Mouse (Mus musculus) midbrain, postnatal 0 days (tissue): ENCODE data around the gene Selenot. TPM values are rescaled to one million over a fixed set of nuclear protein-coding genes. Genes with fewer than 3 reads are reported as not detected.
A peak's percentile ranks its signal among the peaks of the same experiment; 100 is the strongest.

Source experiments
- ATAC-seq: fragments of 200-750 bp; cut with Nextera tagmentation; 2 replicates; pipeline ENCODE4 v1.8.0; 2017; ENCODE audit warnings: moderate number of reproducible peaks, mild to moderate bottlenecking, moderate TSS enrichment, moderate library complexity; ENCODE audit not compliant: low FRiP score
- DNase-seq: peaks from one replicate; pipeline ENCODE4 v3.0.0-alpha.2; 2015; ENCODE audit warnings: low spot score
- H3K27ac ChIP-seq: fragments of 300-500 bp; sonication (generic); 2 replicates; pipeline ENCODE4 v1.5.1; 2014; ENCODE audit warnings: low read depth, mild to moderate bottlenecking, low read length, mixed read lengths
- H3K27me3 ChIP-seq: fragments of 300-500 bp; sonication (generic); 2 replicates; pipeline ENCODE4 v1.6.1; 2014; ENCODE audit warnings: low read length, control low read depth, mixed read lengths; ENCODE audit not compliant: insufficient read depth
- H3K36me3 ChIP-seq: fragments of 300-500 bp; sonication (generic); 2 replicates; pipeline ENCODE4 v1.6.1; 2014; ENCODE audit warnings: low read length, control low read depth, mixed read lengths; ENCODE audit not compliant: insufficient read depth
- H3K4me1 ChIP-seq: fragments of 300-500 bp; sonication (generic); 2 replicates; pipeline ENCODE4 v1.6.1; 2014; ENCODE audit warnings: mild to moderate bottlenecking, control low read depth, antibody characterized with exemption, low read length, mixed read lengths; ENCODE audit not compliant: insufficient read depth
- H3K4me2 ChIP-seq: fragments of 300-500 bp; sonication (generic); 2 replicates; pipeline ENCODE4 v1.6.1; 2014; ENCODE audit warnings: low read depth, mild to moderate bottlenecking, low read length, mixed read lengths; ENCODE audit not compliant: poor library complexity, severe bottlenecking
- H3K4me3 ChIP-seq: fragments of 300-500 bp; sonication (generic); 2 replicates; pipeline ENCODE4 v1.5.1; 2014; ENCODE audit warnings: low read depth, mild to moderate bottlenecking, low read length, moderate library complexity
- H3K9ac ChIP-seq: fragments of 300-500 bp; sonication (generic); replicated peaks from 2 replicates; pipeline ENCODE4 v1.6.1; 2014; ENCODE audit warnings: mild to moderate bottlenecking, low read length, moderate library complexity, mixed read lengths; ENCODE audit not compliant: poor library complexity, severe bottlenecking
- H3K9me3 ChIP-seq: fragments of 300-500 bp; sonication (generic); 2 replicates; pipeline ENCODE4 v1.6.1; 2016; ENCODE audit warnings: low read length, control low read depth
- CTCF ChIP-seq: IDR thresholded peaks from 2 replicates; pipeline ENCODE4 v1.5.1; 2016; ENCODE audit warnings: antibody characterized with exemption, mild to moderate bottlenecking
- WGBS: fragments of 180-500 bp; shearing (Covaris S2); extraction: QIAGEN DNeasy Blood & Tissue Kit; methylation state at CpG from one replicate; pipeline ENCODE4 v1.1.7; 2014; 5-methylcytosine and 5-hydroxymethylcytosine counted together
- polyA plus RNA-seq: library from polyadenylated mRNA; unstranded; fragments of >200 nt; fragmentation: Nextera tagmentation; extraction: Ambion mirVana; gene quantifications from 2 replicates; pipeline ENCODE4 v1.2.1, GENCODE M21; 2015
- total RNA-seq: library from RNA; depleted of rRNA; stranded (reverse); fragments of >200 nt; gene quantifications from 2 replicates; pipeline ENCODE4 v1.2.3, GENCODE M21; 2014; rRNA removed

Selenot gene
- 220 and 221 TPM in 2 replicates for total RNA-seq
- 24.2 and 25.8 TPM in 2 replicates for polyA plus RNA-seq

- under 1% methylated on average over 59 of the region's 59 CpGs for WGBS
- H3K9ac ChIP-seq: peak within 1 kb of the TSS; percentile 99
- peak; percentile 96 for ATAC-seq
Measured at GRCm38 (mm10) chr3:58576137-58577066, at the start of gene Selenot. TSS of gene Selenot (plus strand) at chr3:58576636.

GRCm38 (mm10) chr3:58536573-58536972 is 39.9 kb upstream of the Selenot start:
- 95% methylated on average over 3 of the region's 3 CpGs for WGBS
- Histone ChIP-seq H3K27me3 (no peaks in the 10 kb centered on the region), H3K36me3 (peaks cover 13% of the 10 kb centered on the region), H3K27ac (no peak overlapping the region), H3K9ac (no peak overlapping the region), H3K9me3 (no peaks in the 10 kb centered on the region), H3K4me3 (no peak overlapping the region), H3K4me1 (no peaks in the 10 kb centered on the region), H3K4me2 (no peak overlapping the region)
- no peak for TF ChIP-seq CTCF
- DNase-seq (no peak), ATAC-seq (no peak)

More at GRCm38 (mm10) chr3:58576137-58577066, at the start of gene Selenot:
- Histone ChIP-seq H3K27ac (peak within 1 kb of the TSS; percentile 99), H3K36me3 (no peaks in the 10 kb centered on the region), H3K4me3 (peak within 1 kb of the TSS; percentile 94), H3K27me3 (no peaks in the 10 kb centered on the region), H3K4me2 (peak within 1 kb of the TSS; percentile 55), H3K4me1 (no peaks in the 10 kb centered on the region), H3K9me3 (no peaks in the 10 kb centered on the region)
- peak; percentile 97 for DNase-seq
- TF ChIP-seq CTCF: no peak

GRCm38 (mm10) chr3:58552001-58552811 is 24.2 kb upstream of the Selenot start:
- WGBS: 88% methylated on average over 1 of the region's 1 CpGs
- no peak for ATAC-seq
- no peaks in the 10 kb centered on the region for H3K9me3 ChIP-seq

GRCm38 (mm10) chr3:58556649-58557048 is 19.8 kb upstream of the Selenot start:
- DNase-seq: no peak
- no peak overlapping the region for H3K4me3 ChIP-seq
- peaks cover 35% of the 10 kb centered on the region for H3K36me3 ChIP-seq
- TF ChIP-seq CTCF: no peak
- H3K9me3 ChIP-seq: no peaks in the 10 kb centered on the region
- H3K4me1 ChIP-seq: no peaks in the 10 kb centered on the region
- H3K9ac ChIP-seq: no peak overlapping the region
- 82% methylated on average over 7 of the region's 7 CpGs for WGBS
- H3K27me3 ChIP-seq: no peaks in the 10 kb centered on the region
- H3K4me2 ChIP-seq: no peak overlapping the region
- no peak overlapping the region for H3K27ac ChIP-seq
- ATAC-seq: no peak

More at GRCm38 (mm10) chr3:58552001-58552811, 24.2 kb upstream of the Selenot start:
- Histone ChIP-seq H3K4me3 (no peak overlapping the region), H3K9ac (no peak overlapping the region), H3K27me3 (no peaks in the 10 kb centered on the region), H3K4me1 (no peaks in the 10 kb centered on the region), H3K4me2 (no peak overlapping the region), H3K27ac (no peak overlapping the region), H3K36me3 (peaks cover 52% of the 10 kb centered on the region)
- TF ChIP-seq CTCF: no peak
- DNase-seq: no peak

GRCm38 (mm10) chr3:58559887-58560286 is 16.5 kb upstream of the Selenot start:
- WGBS: 20% methylated on average over 2 of the region's 2 CpGs

More at GRCm38 (mm10) chr3:58559887-58560286, 16.5 kb upstream of the Selenot start:
- DNase-seq (no peak), ATAC-seq (no peak)
- no peaks in the 10 kb centered on the region for H3K27me3 ChIP-seq
- no peak overlapping the region for H3K9ac ChIP-seq
- H3K4me1 ChIP-seq: no peaks in the 10 kb centered on the region
- H3K4me3 ChIP-seq: no peak overlapping the region
- H3K9me3 ChIP-seq: no peaks in the 10 kb centered on the region
- H3K36me3 ChIP-seq: peaks cover 18% of the 10 kb centered on the region
- H3K27ac ChIP-seq: no peak overlapping the region
- no peak for TF ChIP-seq CTCF
- no peak overlapping the region for H3K4me2 ChIP-seq
